Mouse (Mus musculus) thymus, postnatal 4 days (tissue): ENCODE results near the gene Gm45234.

Experiments
- DNase-seq: peaks from one replicate; pipeline ENCODE4 v3.0.0; 2021

The Gm45234 gene

DNA sequence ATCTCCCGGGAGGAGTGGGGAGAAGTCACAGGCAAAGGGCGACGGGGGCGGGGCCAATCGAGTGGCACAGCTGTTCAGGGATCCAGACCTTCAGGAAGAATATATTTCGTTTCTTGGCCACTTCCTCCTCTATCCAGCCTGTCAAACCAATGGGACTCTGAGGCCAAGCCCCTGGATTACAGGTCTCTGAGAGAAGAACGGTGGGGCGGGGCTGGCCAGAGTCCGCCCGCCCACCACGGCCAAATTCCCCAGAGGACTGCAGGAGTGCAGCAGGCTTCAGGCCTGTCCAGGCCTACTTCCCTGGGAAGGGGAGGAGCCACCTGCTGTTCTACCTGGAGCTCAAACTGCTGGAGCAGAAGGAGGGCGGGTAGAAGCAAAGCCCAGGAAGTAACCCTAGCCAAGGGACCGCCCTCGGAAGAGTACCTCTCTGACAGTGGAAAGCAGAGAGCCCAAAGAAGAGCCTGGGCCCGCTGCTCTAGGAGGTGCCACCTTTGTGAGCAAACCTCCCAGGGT is 17.3 kb downstream of the Gm45234 start, which contains the start of gene Ptpn6:
Gene Ptpn6, minus strand, starts transcription at position 204 of the 513 bp plus-strand sequence.
- DNase-seq: peak; percentile 71

DNA sequence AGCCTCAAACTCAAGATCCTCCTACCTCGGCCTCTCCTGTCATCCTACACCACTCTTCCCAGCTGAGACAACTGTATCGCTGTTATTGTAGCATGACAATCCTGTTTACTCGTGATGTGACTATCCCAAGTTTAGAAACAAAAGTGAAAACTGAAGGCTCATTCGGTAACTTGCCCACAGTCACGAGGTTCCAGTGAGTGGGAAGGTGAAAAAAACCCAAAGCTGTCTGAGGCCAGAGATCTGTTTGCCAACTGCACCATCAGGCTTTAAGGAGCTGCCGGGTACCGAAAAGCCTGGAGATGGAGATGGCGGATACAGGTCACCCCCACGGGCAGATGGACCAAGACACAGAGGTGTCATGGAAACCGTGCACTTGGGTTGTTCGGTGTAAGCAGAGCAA is 18.8 kb downstream of the Gm45234 start:
- no peak for DNase-seq

DNA sequence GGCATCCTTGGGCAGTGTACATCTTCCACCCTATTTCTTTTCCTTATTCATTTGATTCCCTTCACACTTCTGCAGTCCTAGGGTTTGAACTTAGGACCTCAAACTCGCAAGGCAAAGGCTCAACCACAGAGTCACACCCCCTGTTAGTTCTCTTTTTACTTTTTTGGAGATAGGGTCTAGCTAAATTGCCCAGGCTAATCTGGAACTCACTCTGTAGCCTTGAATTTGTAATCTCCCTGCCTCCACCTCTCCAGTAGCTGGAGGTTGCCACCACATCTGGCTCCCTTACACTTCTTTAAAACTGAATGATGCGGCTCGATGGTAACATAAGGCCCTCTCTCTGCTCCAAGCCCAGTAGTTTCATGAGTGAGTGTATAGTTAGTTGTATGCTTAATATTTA is 21.4 kb downstream of the Gm45234 start:
- no peak for DNase-seq

DNA sequence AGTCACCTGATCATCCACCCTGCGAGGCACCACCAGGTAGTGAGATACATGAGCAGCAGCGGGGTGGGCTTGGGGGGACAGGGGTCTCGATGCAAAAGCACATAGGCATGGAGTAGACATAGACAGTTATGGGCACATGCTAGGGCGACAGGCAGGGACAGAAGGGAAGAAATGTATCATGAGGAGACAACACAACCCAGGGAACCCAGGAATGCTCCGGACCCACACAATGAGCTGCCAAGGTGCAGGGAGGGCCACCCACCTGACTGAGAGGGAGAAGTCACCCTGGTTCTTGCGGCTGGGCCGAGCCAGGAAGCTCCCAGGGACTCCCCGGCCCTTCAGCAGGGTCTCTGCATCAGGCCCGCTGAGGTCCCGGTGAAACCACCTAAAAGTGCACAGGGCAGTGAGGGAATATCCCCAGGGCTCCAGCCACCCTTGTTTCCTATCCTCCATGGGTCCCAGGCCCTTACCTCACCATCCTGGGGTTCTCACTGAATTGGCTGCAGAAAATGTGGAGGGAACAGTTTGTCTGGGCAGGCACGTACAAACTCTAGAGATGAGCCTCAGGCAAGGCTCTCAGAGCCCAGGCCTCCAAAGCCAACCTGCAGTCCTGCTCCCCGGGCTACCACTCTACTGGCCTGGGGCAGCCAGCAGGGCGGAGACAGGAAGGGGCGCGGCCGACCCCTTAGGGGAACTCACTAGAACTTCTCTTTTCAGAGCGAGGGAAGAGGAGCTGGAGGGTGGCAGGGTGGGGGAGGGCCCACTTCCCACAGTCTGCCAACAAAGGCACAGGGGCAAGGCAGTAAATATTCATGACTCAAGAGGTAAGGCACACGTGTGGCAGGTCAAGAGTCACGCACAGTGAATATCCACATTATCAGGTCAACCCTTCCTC is 23.1 kb downstream of the Gm45234 start:
- peak; percentile 84 for DNase-seq

DNA sequence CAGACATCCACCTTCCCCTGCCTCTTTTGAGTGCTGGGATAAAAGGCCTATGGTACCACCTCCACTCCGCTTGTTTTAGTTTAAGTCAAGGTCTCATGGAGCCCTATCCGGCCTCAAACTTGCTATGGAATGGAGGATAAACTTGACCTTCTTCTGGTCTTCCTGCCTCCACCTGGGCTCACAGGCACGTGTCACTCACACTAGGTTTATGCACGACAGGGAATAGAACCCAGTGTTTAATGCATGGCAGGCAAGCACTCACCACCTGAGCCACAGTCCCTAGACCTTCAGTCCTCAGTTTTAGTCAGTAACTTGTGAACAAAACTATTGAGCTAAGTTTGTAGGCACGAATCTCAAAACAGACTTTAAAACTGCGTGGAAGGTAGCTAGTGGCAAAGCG is 24.8 kb downstream of the Gm45234 start:
- DNase-seq: no peak

DNA sequence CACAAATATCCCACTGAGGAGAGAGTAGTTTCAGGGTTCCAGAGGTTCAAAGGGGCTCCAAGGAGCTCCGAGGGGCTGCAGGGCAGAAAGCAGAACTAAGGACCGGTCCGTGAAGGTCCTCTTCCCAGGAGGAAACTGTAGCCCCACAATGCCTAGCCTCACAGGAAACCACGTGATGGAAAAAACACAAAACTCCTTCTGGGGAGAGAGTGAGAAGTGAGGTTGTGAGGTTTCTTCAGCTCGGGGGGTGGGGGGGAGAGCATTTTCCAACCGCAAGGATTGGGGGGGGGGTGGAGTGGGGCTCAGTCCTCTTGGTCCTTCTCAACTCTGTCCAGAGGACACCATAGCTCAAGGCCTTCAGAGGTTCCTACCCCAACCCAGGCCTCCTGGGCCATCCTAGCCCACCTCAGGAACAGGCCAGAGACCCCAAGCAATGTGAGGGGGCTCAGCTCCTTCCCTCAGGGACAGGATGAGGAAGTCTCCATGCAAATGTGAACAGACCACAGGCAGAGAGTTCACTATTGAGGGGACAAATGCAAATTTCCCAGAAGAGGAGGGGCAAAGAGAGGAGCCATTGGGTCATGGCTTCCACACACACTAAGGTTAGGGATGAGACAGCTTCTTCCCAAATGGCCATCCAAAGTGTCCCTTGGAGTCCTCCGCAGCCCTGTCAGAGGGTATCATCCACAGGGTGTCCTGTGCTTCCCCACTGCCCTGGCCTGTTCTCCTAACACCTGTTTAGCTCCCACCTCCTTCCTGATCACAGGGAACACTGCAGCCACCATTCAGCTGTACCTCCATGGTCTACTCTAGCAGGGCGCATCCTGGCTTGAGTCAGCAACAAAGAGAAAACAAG is 25.7 kb downstream of the Gm45234 start:
- DNase-seq: no peak

DNA sequence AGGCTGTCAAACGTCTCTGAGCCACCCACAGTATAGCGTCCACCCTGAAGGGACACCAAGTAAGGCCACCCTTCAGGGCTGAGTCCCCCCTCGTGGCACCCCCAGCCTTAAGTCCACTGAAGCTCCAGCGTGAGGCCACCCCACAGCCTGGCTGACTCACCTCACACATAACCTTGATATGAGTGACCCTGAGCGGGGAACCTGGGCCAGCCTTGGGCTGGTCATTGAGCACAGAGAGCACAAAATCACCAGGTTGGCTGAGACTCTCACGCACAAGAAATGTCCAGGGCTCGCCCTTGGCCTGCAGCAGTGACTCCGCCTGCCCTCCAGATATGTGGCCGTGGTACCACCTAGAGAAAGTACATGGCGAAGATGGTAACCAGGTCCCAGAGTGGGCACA is 27.2 kb downstream of the Gm45234 start:
- no peak for DNase-seq

DNA sequence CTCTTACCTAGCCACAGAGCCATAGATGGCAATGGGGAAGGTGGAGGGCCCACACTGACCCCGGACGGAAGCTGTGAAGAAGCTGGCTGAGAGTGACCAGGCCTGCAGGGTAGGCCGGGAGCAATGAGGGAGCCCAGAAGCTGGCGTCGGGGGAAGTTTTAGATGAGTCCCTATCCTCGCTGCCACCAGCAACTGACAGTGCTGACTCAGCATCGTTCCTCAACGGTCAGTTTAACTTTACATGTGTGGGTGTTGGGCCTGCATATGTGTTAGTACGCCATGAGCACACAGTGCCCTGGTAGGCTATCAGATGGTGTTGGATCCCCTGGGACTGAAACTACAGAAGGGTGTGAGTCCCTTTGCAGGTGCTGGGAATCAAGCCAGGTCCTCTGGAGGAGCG is 31.3 kb downstream of the Gm45234 start:
- no peak for DNase-seq

DNA sequence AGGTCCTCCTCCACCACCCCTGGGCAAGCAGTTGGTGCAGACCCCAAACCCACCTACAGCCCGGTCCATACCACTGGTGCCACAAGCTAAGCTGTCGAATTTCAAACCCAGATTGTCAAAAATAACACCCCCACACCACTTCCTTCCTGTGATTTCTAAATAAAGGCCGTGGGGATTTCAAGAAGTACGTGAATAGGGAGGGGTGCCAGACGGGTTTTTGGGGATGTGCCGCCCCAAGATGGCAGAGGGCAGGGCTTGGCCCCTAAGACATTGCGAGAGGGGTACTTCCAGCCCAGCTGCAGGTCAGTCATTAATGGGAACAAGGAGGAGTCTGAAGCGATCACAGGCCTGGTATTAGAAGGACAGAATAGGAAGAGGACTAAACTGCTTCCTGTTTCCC is 32.3 kb downstream of the Gm45234 start:
- no peak for DNase-seq

DNA sequence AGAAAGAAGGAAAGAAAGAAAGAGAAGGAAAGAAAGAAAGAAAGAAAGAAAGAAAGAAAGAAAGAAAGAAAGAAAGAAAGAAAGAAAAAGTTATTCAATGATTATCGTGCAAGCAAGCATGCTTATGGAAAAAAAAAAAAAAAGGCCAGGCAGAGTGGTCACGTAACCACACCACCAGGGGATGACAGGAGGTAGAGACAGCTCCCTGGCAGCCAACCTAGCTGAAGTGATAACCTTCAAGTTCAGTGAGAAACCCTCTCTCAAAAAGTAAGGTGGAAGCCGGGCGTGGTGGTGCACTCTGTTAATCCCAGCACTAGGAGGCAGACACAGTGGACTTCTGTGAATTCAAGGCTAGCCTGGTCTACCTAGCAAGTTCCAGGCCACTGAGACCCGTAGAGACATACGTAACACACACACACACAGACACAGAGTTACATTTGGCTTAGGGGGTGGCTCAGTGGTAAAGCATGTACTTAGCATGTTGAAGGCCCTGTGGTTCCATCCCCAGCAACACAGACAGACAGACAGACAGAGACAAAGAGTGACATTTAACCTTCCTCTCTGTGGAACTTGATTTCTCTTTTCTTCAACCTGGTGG is 32.8 kb downstream of the Gm45234 start:
- DNase-seq: no peak

DNA sequence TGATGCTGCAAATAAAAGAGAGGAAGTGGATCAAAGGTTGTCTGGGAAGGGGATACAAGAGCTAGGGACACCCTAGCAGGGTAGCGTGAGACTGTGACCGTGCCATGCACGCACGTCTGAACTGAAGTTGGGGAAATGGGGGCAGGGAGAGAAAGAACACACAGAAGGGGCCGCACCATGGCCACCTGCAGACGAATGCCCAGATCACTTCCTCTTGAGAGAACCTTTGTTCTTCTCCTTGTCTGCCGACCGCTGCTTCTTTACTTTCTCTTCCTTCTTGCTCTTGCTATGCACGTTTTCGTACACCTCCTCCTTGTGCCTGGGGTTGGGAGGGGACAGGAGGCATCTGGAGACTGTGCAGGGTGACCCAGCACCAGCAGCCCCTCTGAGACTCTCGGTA is 34.9 kb downstream of the Gm45234 start:
- DNase-seq: peak; percentile 60

DNA sequence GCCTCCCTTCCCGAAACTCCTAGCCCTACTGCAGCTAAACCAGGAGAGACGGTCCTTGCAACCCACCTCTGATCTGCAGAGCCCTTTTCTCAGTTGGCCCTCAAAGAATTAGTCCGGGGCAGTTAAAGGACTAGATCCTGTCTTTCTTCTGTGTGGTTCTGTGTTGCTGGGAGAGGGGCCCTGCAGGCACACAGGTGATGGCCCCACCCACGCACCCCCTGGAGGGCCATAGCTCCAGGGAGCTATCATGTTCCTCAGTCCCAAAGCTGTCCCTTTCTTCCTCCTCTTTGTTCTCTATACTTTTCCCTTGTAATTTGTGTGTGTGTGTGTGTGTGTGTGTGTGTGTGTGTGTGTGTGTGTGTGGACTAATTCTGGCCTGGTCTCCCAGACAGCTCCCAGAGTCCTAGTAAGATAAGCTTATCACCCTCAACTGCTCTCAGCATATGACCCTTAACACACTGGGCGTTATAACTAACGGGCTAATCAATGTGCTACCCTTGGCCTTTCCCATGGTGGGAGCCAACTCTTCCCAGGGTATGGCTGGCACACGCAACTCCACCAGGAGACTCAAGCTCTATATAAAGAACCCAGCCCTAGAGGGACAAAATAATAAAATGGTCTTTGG is 36.4 kb downstream of the Gm45234 start:
- DNase-seq: peak; percentile 47

DNA sequence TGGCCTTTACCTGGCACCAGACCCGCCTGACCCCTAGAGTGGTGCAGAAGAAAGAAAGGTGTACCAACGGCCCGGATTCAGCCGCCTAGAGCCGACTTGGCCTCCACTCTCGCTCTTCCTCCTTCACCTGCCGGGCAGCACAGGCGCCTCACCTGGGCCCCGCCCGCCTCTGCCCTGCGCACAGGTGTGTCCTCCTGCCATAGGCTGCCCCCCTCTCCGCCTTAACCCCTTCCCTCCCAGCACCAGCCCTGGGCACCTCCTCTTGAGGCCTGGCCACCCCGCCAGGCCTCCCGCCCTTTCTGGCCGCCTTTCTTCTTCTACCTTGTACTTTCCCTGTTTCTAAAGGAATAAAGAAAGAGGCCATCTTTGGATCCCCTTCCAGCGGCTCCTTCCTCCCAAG is 37.1 kb downstream of the Gm45234 start:
- no peak for DNase-seq

DNA sequence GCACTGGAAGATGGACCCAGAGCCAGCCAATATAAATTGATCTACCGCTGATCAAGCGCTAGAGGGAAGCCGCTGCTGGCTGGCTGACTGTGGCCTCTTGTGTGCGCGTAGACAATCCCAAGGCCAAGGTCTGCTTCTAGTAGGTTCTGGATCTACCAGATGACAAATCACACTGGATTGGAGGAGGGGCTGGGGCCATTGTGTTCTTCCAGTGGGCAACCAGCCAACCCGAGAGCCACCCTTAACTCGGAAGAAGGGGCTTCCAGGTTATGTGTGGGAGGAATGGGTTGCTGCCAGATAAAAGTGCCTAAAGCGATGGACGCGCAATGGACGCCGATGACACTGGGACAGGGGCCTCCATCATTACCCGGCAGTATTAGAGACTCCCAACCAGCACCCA is 37.9 kb downstream of the Gm45234 start:
- DNase-seq: no peak

DNA sequence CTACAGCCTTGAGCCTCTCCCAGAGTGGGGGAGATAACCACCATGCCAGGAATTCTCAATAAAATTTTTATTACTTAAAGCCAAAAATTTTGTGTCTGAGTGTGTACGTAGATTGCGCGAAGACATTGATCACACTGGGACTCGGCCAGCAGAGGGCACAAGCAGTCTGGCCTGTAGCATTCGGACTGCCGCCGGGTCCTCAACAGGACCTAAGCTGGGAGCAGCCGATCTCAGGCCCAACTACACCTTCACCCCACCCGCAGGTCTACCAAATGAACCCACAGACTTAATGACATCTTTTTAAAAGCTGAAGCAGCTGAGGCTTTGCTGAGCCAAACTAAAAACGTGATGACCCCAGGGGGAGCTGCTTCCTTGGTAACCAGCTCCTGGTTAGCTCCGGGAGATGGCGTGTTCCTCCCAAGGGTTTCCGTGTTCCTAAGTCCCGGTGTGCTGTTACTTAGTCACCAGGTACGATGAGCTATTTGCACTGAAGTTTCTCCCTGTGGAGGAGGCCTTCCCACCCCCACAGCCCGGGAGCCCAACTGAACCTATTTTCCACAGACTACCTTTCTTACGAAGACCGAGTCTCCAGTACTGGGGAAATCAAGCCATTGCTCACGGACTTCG is 38.8 kb downstream of the Gm45234 start:
- DNase-seq: peak; percentile 66

DNA sequence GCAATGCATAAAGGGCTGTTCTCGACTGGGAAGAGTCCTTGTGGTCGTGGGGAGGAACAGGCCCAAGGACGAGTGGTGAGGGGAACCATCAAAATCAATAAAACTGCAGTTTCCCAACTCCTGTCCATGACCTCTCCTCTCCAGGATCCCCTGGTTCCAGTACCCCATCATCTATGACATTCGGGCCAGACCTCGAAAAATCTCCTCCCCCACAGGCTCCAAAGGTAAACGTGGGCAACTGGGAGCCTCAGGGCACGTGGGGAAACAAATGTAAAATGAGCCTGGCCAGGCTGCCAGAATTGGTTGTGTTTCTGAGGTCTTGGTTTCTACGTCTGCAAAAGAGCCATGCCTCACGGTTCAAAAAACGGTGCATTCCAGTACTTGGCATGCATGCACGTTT is 42.9 kb downstream of the Gm45234 start:
- no peak for DNase-seq

DNA sequence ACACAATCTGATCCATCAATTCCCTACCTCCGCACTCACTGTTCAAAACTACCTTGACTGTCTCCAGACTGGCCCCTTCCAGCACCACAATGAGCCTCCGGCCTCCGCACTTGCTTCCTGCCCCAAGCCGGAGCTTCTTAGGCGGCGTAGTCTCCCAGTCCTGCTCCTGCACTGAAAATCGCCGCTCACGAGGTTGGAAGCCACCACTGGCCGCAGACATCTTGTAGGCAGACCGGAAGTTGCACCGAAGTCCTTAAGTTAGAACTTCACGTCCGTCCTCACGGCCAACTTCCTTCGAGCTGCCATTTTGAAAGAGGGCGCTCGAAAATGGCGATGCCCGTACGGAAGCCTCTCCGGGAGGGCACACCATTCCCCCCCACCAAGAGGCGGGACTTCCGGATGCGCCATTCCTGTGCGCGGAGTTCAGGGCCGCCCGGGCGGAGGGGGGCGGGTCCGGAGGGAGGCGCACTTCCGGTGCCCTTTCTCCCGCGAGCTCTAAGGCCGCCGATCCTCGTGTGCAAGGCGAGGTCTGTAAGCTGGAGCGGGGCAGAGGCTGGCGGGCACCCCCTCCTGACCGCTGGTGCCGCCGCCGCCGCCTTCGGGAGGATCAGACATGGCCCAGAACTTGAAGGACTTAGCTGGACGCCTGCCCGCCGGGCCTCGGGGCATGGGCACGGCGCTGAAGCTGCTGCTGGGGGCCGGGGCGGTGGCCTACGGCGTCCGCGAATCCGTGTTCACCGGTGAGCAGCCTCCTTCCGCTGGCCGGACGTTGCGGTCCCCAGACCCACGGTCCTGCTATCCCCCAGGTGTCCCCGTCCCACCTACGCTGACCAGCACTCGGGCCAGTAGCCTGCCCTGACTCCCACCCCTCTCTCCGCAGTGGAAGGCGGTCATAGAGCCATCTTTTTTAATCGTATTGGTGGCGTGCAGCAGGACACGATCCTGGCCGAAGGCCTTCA is 43.7 kb downstream of the Gm45234 start, which contains the start of the genes Emg1 and Phb2:
Gene Emg1, minus strand, starts transcription at position 355 of the 959 bp plus-strand sequence.
Gene Phb2, plus strand, starts transcription at position 513 of the 959 bp plus-strand sequence.
- peak; percentile 99 for DNase-seq

DNA sequence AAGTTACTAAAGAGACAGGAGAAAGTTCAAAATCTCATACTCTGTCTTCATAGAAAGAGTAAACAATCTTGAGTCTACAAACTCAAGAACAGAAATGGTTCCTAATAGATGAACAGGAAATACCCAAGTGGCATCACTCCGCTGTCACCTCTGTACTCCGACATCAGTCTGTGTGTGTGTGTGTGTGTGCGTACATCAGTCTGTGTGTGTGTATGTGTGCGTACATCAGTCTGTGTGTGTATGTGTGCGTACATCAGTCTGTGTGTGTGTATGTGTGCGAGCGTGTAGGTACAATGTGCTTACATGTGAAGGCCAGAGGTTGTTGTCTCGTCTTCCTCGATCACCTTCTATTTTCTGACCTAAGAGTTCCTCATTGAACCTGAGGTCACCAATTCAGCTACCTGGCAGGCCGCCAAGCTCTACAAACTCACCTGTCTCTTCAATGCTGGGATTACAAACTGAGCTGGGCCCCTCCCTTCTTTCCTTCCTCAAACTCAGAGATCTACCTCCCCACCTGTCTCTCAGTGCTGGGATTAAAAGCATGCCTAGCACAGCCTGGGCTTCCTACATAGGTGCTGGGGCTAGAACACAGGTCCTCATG is 47.4 kb downstream of the Gm45234 start:
- no peak for DNase-seq

DNA sequence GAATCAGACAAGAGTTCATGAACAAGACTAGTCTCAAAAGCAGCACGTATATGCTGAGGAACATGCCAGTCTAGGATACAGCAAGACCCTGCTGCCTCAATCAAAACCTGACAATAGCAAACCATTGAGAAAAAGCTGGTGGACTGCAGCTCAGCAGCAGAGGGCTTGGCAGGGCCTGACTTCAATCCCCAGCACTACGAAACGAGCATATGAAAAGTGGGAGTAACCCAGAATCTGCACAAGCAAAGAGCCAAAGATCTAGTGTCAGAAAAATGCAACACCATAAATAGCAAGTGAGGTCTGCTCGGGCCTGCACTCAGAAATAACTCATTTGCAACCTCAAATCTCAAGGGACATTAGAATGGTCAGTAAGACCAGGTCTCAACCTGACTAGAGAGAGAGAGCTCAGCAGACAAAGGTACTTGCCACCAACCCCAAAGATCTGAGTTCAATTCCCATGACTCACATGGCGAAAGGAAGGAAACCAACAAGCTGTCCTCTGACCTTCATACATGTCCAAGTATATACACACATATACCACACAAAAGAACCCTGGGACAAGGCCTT is 49.7 kb downstream of the Gm45234 start:
- DNase-seq: no peak

DNA sequence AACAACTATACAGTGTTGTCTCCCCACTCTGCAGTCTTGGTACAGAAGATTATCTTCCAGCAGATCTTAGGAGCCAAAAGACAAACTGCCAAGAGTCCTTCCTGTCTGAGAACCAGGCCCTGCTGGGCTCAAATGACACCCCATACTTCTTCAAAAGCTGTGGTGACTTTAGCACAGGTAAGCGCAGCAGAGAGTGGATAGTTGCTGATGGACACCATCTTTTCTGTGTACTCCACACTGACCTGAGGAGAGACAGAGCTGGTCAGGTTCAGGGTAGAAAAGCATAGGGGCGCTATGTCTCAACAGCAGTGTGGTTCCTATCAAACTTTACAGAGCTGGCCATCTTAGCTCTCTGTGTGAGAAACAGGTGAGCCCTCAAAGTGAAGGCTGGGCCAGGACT is 51.4 kb downstream of the Gm45234 start:
- DNase-seq: no peak
